Mouse (Mus musculus): ENCODE results near the gene Pik3r5. TPM values are rescaled to one million over a fixed set of nuclear protein-coding genes. Genes with fewer than 3 reads are reported as not detected.
A peak's percentile ranks its signal among the peaks of the same experiment; 100 is the strongest.

Gene Pik3r5
- total and polyA plus RNA-seq, 2 experiments from 2014 or later = 0.52 to 1.0 TPM

DNA sequence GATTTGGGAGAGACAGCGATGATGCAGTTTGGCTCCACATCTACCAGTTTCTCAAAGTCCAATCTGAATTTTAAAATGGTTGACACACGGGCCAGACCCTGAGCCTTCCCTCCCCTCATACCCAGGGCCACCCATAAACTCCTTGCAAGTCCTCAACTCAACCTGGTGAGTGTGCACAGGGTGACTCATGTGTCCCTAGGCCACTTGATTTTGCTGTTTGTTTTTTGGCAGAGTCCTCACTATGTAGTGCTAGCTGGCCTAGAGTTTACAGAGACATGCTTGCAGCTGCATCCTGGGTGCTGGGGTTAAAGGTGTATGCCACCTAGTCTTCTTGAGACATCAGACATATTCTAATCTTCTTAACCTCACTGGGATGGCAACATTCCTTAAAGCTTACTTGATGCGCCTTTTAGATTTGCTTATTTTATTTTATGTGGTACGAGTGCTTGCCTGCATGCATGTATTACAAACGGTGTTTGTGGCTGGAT lies 4.8 kb upstream of the Pik3r5 start:
- H3K27me3 ChIP-seq (ENCODE audit: insufficient read depth, low read length) = peaks cover 6% of the 10 kb centered on the region
- 80% methylated on average over 5 of the region's 5 CpGs for WGBS
- H3K4me1 ChIP-seq (ENCODE audit: insufficient read depth, low read length) = no peaks in the 10 kb centered on the region
- no peak for ATAC-seq (ENCODE audit: low FRiP score)
- H3K27ac ChIP-seq (ENCODE audit: low read depth, low read length) = no peak overlapping the region
- H3K4me3 ChIP-seq (ENCODE audit: low read depth, low read length) = no peak overlapping the region
- no peak for DNase-seq (ENCODE audit: low spot score)
- no peak for TF ChIP-seq CTCF (IDR thresholded peaks at IDR 0.05)
- no peaks in the 10 kb centered on the region for H3K9me3 ChIP-seq (ENCODE audit: low read length)
- no peak overlapping the region for H3K9ac ChIP-seq (replicated peaks; ENCODE audit: low read length, poor library complexity, severe bottlenecking)
- H3K4me2 ChIP-seq (ENCODE audit: low read depth, low read length, poor library complexity, severe bottlenecking) = no peak overlapping the region
- H3K36me3 ChIP-seq (ENCODE audit: insufficient read depth, low read length) = no peaks in the 10 kb centered on the region

DNA sequence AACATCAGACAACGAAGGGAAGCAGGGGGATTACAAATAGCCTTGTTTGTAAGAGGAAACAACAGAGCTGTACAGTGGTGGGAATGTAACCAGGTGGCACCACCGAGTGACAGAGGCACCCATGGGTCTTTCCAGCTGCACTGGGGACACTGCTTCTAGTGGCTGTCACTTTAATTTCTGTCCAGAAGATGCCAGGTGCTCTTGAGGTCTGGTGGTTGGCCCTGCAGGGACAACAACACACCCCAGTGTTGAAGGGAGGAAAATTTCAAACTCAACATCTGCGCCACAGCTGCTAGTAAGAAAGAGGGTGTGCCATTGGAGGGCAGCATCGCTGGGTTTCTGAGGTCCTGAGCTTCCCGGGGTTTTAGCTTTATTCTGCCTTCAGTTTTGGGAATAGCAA lies 1.3 kb upstream of the Pik3r5 start:
- WGBS = 68% methylated on average over 5 of the region's 5 CpGs
- TF ChIP-seq CTCF (IDR thresholded peaks at IDR 0.05) = no peak
- Histone ChIP-seq H3K4me3 (ENCODE audit: low read depth, low read length) (no peak overlapping the region), H3K27me3 (ENCODE audit: insufficient read depth, low read length) (peaks cover 11% of the 10 kb centered on the region), H3K9ac (replicated peaks; ENCODE audit: low read length, poor library complexity, severe bottlenecking) (no peak overlapping the region), H3K4me1 (ENCODE audit: insufficient read depth, low read length) (no peaks in the 10 kb centered on the region), H3K4me2 (ENCODE audit: low read depth, low read length, poor library complexity, severe bottlenecking) (no peak overlapping the region), H3K36me3 (ENCODE audit: insufficient read depth, low read length) (no peaks in the 10 kb centered on the region), H3K9me3 (ENCODE audit: low read length) (no peaks in the 10 kb centered on the region), H3K27ac (ENCODE audit: low read depth, low read length) (no peak overlapping the region)
- DNase-seq (ENCODE audit: low spot score) (no peak), ATAC-seq (ENCODE audit: low FRiP score) (no peak)

DNA sequence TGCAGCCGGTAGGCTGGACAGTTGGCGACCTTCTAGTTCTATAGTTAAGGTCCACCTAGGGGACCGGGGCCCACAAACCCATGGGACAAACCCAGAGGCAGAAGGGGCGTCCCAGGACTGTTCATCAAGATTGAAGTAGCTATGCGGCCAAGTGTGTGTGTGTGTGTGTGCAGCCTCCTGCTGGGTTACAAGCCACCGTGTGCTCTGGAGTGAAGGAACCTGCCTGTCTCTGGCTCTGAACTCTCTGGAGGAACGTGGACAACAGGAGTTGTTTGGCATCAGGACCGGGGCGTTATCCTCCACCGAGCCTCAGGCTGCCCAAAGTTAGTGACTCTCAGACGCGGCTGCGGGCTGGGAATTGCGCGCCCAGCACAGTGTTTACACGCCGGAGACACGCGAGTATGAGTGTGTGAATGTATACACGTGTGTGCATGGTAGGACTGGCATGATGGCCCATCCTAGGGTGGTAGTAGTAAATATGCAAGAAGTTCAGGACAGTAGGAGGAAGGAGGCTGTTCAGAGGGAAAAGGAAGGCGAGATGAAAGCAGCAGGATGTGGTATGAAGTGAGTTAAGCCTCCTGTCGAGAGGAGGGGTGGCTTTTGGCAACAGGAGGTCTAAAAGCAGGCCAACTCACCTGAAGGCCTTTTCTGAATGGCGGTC lies 570 bp downstream of the Pik3r5 start:
- H3K4me3 ChIP-seq (ENCODE audit: low read depth, low read length) = peak overlapping the region; percentile 34
- peaks cover 11% of the 10 kb centered on the region for H3K27me3 ChIP-seq (ENCODE audit: insufficient read depth, low read length)
- H3K4me2 ChIP-seq (ENCODE audit: low read depth, low read length, poor library complexity, severe bottlenecking) = peak overlapping the region; percentile 46
- TF ChIP-seq CTCF (IDR thresholded peaks at IDR 0.05) = no peak
- WGBS = 38% methylated on average over 23 of the region's 23 CpGs
- H3K27ac ChIP-seq (ENCODE audit: low read depth, low read length) = no peak overlapping the region
- no peaks in the 10 kb centered on the region for H3K4me1 ChIP-seq (ENCODE audit: insufficient read depth, low read length)
- no peaks in the 10 kb centered on the region for H3K36me3 ChIP-seq (ENCODE audit: insufficient read depth, low read length)
- DNase-seq (ENCODE audit: low spot score) (no peak), ATAC-seq (ENCODE audit: low FRiP score) (no peak)
- 0 out of 2 replicates have a peak overlapping the region, but pooled peaks have one; percentile 15 for H3K9ac ChIP-seq (replicated peaks; ENCODE audit: low read length, poor library complexity, severe bottlenecking)
- no peaks in the 10 kb centered on the region for H3K9me3 ChIP-seq (ENCODE audit: low read length)

DNA sequence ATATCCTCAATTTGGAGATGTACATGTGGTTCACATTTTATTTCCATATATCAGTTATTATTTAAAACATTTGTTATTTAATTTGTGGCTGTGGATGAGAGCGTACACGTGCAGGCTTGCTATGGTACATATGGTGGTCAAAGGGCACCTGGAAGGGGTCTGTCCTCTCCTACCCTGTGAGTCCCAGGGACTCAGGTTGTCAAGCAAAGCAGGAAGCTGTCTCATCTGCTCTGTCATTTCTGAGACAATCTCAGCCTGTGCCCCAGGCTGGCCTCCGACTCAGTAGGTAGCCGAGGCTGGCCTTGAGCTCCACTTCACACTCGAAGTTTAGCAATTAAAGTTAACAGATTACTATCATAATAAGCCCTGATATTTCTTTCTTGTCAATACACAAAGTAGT lies 1.6 kb downstream of the Pik3r5 start:
- 89% methylated on average over 5 of the region's 5 CpGs for WGBS
- H3K27ac ChIP-seq (ENCODE audit: low read depth, low read length) = no peak overlapping the region
- peaks cover 11% of the 10 kb centered on the region for H3K27me3 ChIP-seq (ENCODE audit: insufficient read depth, low read length)
- no peaks in the 10 kb centered on the region for H3K4me1 ChIP-seq (ENCODE audit: insufficient read depth, low read length)
- ATAC-seq (ENCODE audit: low FRiP score) (no peak), DNase-seq (ENCODE audit: low spot score) (no peak)
- H3K9ac ChIP-seq (replicated peaks; ENCODE audit: low read length, poor library complexity, severe bottlenecking) = no peak overlapping the region
- no peak overlapping the region for H3K4me2 ChIP-seq (ENCODE audit: low read depth, low read length, poor library complexity, severe bottlenecking)
- no peaks in the 10 kb centered on the region for H3K9me3 ChIP-seq (ENCODE audit: low read length)
- no peak overlapping the region for H3K4me3 ChIP-seq (ENCODE audit: low read depth, low read length)
- no peak for TF ChIP-seq CTCF (IDR thresholded peaks at IDR 0.05)
- H3K36me3 ChIP-seq (ENCODE audit: insufficient read depth, low read length) = no peaks in the 10 kb centered on the region

DNA sequence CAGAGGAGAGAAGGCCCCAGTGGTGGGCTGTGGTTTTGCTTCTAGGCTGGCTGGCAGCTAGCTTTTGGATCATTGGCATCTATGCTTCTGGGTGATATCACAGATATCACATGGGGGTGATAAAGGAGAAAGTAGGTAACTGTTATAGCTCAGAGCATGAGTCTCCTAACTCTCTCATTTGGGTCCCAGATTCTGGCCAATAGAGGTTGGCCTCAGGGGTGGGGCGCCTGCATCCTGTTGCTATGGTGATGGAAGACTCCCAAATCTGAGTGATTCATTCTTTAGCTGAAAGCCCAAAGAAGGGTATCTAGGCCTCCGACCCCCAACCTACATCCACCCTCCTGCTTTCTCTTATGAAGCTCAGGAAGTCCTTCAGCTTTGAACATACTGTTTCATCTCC lies 2.8 kb downstream of the Pik3r5 start:
- H3K9ac ChIP-seq (replicated peaks; ENCODE audit: low read length, poor library complexity, severe bottlenecking) = no peak overlapping the region
- peaks cover 11% of the 10 kb centered on the region for H3K27me3 ChIP-seq (ENCODE audit: insufficient read depth, low read length)
- no peaks in the 10 kb centered on the region for H3K9me3 ChIP-seq (ENCODE audit: low read length)
- no peak for TF ChIP-seq CTCF (IDR thresholded peaks at IDR 0.05)
- H3K4me1 ChIP-seq (ENCODE audit: insufficient read depth, low read length) = no peaks in the 10 kb centered on the region
- DNase-seq (ENCODE audit: low spot score) (no peak), ATAC-seq (ENCODE audit: low FRiP score) (no peak)
- H3K4me2 ChIP-seq (ENCODE audit: low read depth, low read length, poor library complexity, severe bottlenecking) = no peak overlapping the region
- no peak overlapping the region for H3K4me3 ChIP-seq (ENCODE audit: low read depth, low read length)
- H3K27ac ChIP-seq (ENCODE audit: low read depth, low read length) = no peak overlapping the region
- no peaks in the 10 kb centered on the region for H3K36me3 ChIP-seq (ENCODE audit: insufficient read depth, low read length)
- 76% methylated on average over 2 of the region's 2 CpGs for WGBS

DNA sequence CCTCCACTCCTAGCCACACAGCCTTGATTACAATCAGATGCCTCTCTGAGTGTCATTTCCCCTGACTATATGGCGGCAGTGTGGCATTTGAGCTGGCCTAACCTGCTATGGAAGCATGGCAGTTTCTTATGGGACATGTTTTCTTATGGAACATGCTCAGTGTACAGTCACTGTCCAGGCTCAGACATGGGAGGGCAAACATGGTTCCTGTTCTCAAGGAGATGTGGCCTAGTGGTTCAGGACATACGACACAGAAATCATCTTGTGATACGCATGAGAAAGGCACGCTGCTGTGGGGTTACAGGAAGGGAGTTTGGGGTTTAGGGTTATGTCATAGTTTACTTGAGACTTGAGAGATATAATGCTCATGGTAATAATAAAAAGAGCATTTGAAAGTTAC lies 3.7 kb downstream of the Pik3r5 start:
- H3K9me3 ChIP-seq (ENCODE audit: low read length) = no peaks in the 10 kb centered on the region
- no peaks in the 10 kb centered on the region for H3K4me1 ChIP-seq (ENCODE audit: insufficient read depth, low read length)
- ATAC-seq (ENCODE audit: low FRiP score) = no peak
- H3K9ac ChIP-seq (replicated peaks; ENCODE audit: low read length, poor library complexity, severe bottlenecking) = no peak overlapping the region
- 95% methylated on average over 4 of the region's 4 CpGs for whole genome bisulfite sequencing
- no peak overlapping the region for H3K27ac ChIP-seq (ENCODE audit: low read depth, low read length)
- no peak overlapping the region for H3K4me2 ChIP-seq (ENCODE audit: low read depth, low read length, poor library complexity, severe bottlenecking)
- H3K4me3 ChIP-seq (ENCODE audit: low read depth, low read length) = no peak overlapping the region
- peaks cover 11% of the 10 kb centered on the region for H3K27me3 ChIP-seq (ENCODE audit: insufficient read depth, low read length)
- no peaks in the 10 kb centered on the region for H3K36me3 ChIP-seq (ENCODE audit: insufficient read depth, low read length)
- DNase-seq (ENCODE audit: low spot score) = no peak
- TF ChIP-seq CTCF (IDR thresholded peaks at IDR 0.05) = no peak
